Mouse (Mus musculus): ENCODE measurements around the gene Skiv2l. TPM values are rescaled to one million over a fixed set of nuclear protein-coding genes. Genes with fewer than 3 reads are reported as not detected.

Gene Skiv2l
- total RNA-seq, 2 experiments from 2014 or later = 28.8 to 29.2 TPM

Small RNA genes within 50 kb of the gene (microRNA-seq; reads per million reads assigned to microRNA genes)
- not detected for gene Mir6970
- not detected for gene Mir6971
- not detected for gene Mir6972

Other genes with a start within 250 kb of the Skiv2l start
- gene Rnf5, start 246.5 kb downstream of the Skiv2l start, total RNA-seq (2021) = 10 to 100 TPM; 23.8 to 24.1 TPM
- 10 to 100 TPM; 42.0 to 42.9 TPM for gene Agpat1, start 245.9 kb downstream of the Skiv2l start, total RNA-seq (2021)
- 10 to 100 TPM; 20.7 to 23.1 TPM for gene Egfl8, start 234.2 kb downstream of the Skiv2l start, total RNA-seq (2021)
- 10 to 100 TPM; 35.9 to 44.8 TPM for gene Ppt2, start 221.7 kb downstream of the Skiv2l start, total RNA-seq (2021)
- gene Prrt1, start 220.7 kb downstream of the Skiv2l start, total RNA-seq (2021) = under 1 TPM; 0.34 to 0.76 TPM
- gene Fkbpl, start 205.4 kb downstream of the Skiv2l start, total RNA-seq (2021) = 1 to 10 TPM; 8.1 to 8.3 TPM
- gene Atf6b, start 203.1 kb downstream of the Skiv2l start, total RNA-seq (2021) = 10 to 100 TPM; 20.1 to 22.5 TPM
- 100 to 1,000 TPM; 197 to 232 TPM for gene Tnxb, start 179.7 kb downstream of the Skiv2l start, total RNA-seq (2021)
- 1 to 10 TPM; 3.2 to 3.6 TPM for gene C4b, start 106.3 kb downstream of the Skiv2l start, total RNA-seq (2021)
- under 1 TPM; 0.16 to 0.34 TPM for gene Cyp21a1, start 45.6 kb downstream of the Skiv2l start, total RNA-seq (2021)
- gene Stk19, start 13.3 kb downstream of the Skiv2l start, total RNA-seq (2021) = 10 to 100 TPM; 12.7 to 15.1 TPM
- gene Dxo, start 13.2 kb downstream of the Skiv2l start, total RNA-seq (2021) = 10 to 100 TPM; 20.4 to 22.6 TPM
- gene Nelfe, start 181 bp upstream of the Skiv2l start, total RNA-seq (2021) = 10 to 100 TPM; 25.8 to 28.0 TPM
- gene Cfb, start 12.3 kb upstream of the Skiv2l start, total RNA-seq (2021) = 1 to 10 TPM; 4.4 to 6.8 TPM
- gene Zbtb12, start 29.3 kb upstream of the Skiv2l start, total RNA-seq (2021) = 10 to 100 TPM; 10.7 to 11.4 TPM
- gene Gm20547, start 31.8 kb upstream of the Skiv2l start, total RNA-seq (2021) = not detected
- gene C2, start 48.1 kb upstream of the Skiv2l start, total RNA-seq (2021) = 1 to 10 TPM; 5.3 to 8.7 TPM
- 10 to 100 TPM; 80.0 to 84.2 TPM for gene Ehmt2, start 48.3 kb upstream of the Skiv2l start, total RNA-seq (2021)
- not detected for gene Slc44a4, start 64.3 kb upstream of the Skiv2l start, total RNA-seq (2021)
- 10 to 100 TPM; 10.8 to 10.9 TPM for gene Neu1, start 81.0 kb upstream of the Skiv2l start, total RNA-seq (2021)
- 1 to 10 TPM; 3.7 to 4.0 TPM for gene Hspa1b, start 109.0 kb upstream of the Skiv2l start, total RNA-seq (2021)
- not detected for gene Gm20481, start 119.7 kb upstream of the Skiv2l start, total RNA-seq (2021)
- 1 to 10 TPM; 3.2 to 4.4 TPM for gene Hspa1a, start 121.9 kb upstream of the Skiv2l start, total RNA-seq (2021)
- gene Hspa1l, start 122.5 kb upstream of the Skiv2l start, total RNA-seq (2021) = 1 to 10 TPM; 5.8 to 6.1 TPM
- gene Lsm2, start 131.7 kb upstream of the Skiv2l start, total RNA-seq (2021) = 10 to 100 TPM; 31.8 to 32.4 TPM
- 10 to 100 TPM; 50.8 to 58.3 TPM for gene Vars, start 150.8 kb upstream of the Skiv2l start, total RNA-seq (2021)
- 1 to 10 TPM in 1 of 2 experiments, under 1 TPM in 1; 0.96 to 1.2 TPM for gene Vwa7, start 166.4 kb upstream of the Skiv2l start, total RNA-seq (2021)
- 1 to 10 TPM; 5.4 to 6.3 TPM for gene Sapcd1, start 177.8 kb upstream of the Skiv2l start, total RNA-seq (2021)
- gene Msh5, start 196.5 kb upstream of the Skiv2l start, total RNA-seq (2021) = 1 to 10 TPM; 4.5 to 5.4 TPM
- gene Clic1, start 199.8 kb upstream of the Skiv2l start, total RNA-seq (2021) = 10 to 100 TPM; 87.2 to 89.7 TPM
- gene Ddah2, start 208.8 kb upstream of the Skiv2l start, total RNA-seq (2021) = 100 to 1,000 TPM; 108 to 109 TPM
- under 1 TPM in 1 of 2 experiments, not detected in 1; 0.39 TPM for gene Ly6g6c, start 215.2 kb upstream of the Skiv2l start, total RNA-seq (2021)
- gene Mpig6b, start 216.0 kb upstream of the Skiv2l start, total RNA-seq (2021) = under 1 TPM; 0.29 to 0.42 TPM
- gene Ly6g6e, start 226.7 kb upstream of the Skiv2l start, total RNA-seq (2021) = not detected
- 1 to 10 TPM in 1 of 2 experiments, under 1 TPM in 1; 0.91 to 1.2 TPM for gene Ly6g6d, start 227.9 kb upstream of the Skiv2l start, total RNA-seq (2021)
- gene Ly6g6f, start 235.4 kb upstream of the Skiv2l start, total RNA-seq (2021) = under 1 TPM in 1 of 2 experiments, not detected in 1; 0.31 TPM
- 10 to 100 TPM; 67.2 to 69.3 TPM for gene Abhd16a, start 239.1 kb upstream of the Skiv2l start, total RNA-seq (2021)

Measured in gastrocnemius, postnatal 4 days (tissue).